Mouse (Mus musculus): ENCODE measurements around the gene Cdh4. TPM values are rescaled to one million over a fixed set of nuclear protein-coding genes. Genes with fewer than 3 reads are reported as not detected.

Gene Cdh4
- total and polyA plus RNA-seq, 2 experiments from 2014 or later, result 58.9 to 84.0 TPM

DNA sequence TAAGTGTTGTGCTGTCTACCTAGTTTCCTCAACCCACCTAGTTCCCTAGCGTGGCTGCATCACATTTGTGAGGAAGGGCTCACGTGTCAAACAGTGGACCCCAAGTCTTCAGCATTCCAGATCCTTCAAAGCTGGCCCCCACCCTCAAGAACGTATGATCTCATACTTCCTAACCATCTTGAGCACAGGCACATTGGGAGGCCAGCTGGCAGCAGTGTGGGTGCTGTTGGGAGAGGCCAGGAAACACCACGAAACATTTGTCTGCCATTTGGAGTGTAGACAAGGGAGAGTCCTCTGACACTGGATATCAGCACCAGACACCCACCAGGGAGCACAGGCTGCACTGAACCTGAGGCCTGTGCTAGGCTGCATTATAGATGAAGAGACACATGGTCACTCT, 113.7 kb downstream of the Cdh4 start:
- Histone ChIP-seq H3K4me2 (ENCODE audit: low read depth) (no peak overlapping the region), H3K4me1 (ENCODE audit: insufficient read depth) (no peaks in the 10 kb centered on the region), H3K9ac (no peak overlapping the region), H3K9me3 (ENCODE audit: low read length) (no peaks in the 10 kb centered on the region), H3K27me3 (ENCODE audit: insufficient read depth, low read length) (no peaks in the 10 kb centered on the region), H3K4me3 (ENCODE audit: low read depth, low read length) (no peak overlapping the region), H3K36me3 (ENCODE audit: insufficient read depth) (no peaks in the 10 kb centered on the region), H3K27ac (ENCODE audit: low read depth, low read length) (no peak overlapping the region)
- DNase-seq (no peak), ATAC-seq (peak; percentile 54; the same call in 1 of the 2 replicates)
- 69% methylated on average over 4 of the region's 4 CpGs for WGBS
- no peak for TF ChIP-seq CTCF (IDR thresholded peaks at IDR 0.05; ENCODE audit: low read depth)

DNA sequence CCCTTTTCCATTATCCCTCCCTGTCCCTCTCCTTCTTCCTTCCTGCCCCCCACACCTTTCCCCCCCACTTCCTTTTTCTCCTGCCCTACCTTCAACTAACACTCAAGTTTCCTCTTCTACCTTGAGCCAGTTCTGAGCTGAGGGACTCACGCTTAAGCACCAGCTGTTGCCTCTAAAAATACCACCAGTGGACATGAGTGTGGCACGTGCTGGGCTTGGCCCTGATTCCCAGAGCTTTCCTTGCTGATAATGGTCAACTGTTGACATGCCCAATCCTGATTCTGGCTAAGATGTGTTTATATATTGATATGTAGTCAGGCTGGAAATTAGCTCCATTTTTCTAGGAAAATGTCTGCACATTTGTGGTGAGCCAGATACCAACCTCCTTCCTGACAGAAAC, 120.1 kb downstream of the Cdh4 start:
- ATAC-seq (no peak), DNase-seq (no peak)
- Histone ChIP-seq H3K4me1 (ENCODE audit: insufficient read depth) (no peaks in the 10 kb centered on the region), H3K4me2 (ENCODE audit: low read depth) (no peak overlapping the region), H3K27ac (ENCODE audit: low read depth, low read length) (no peak overlapping the region), H3K4me3 (ENCODE audit: low read depth, low read length) (no peak overlapping the region), H3K9ac (no peak overlapping the region), H3K36me3 (ENCODE audit: insufficient read depth) (no peaks in the 10 kb centered on the region), H3K27me3 (ENCODE audit: insufficient read depth, low read length) (no peaks in the 10 kb centered on the region), H3K9me3 (ENCODE audit: low read length) (no peaks in the 10 kb centered on the region)
- TF ChIP-seq CTCF (IDR thresholded peaks at IDR 0.05; ENCODE audit: low read depth), result no peak
- 80% methylated on average over 2 of the region's 2 CpGs for WGBS

DNA sequence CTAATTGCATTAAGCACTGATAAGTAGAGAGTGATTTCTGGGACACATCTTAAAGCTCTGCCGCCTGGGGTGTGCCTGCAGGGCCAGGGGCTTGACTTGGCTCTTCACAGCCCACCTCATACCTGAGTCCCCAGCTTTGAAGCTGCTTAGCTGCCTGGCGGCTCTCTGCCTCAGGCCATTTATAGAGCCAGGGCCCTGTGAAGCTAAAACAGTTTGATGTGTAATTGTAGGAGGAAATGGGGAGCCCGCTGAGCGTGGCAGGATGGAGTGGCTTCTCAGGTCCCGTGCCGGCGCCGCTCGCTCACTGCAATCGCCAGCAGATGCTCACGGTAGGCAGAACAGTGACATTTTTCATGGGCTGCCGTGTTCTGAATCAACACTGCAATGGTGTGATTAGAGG, 123.4 kb downstream of the Cdh4 start:
- H3K36me3 ChIP-seq (ENCODE audit: insufficient read depth), result no peaks in the 10 kb centered on the region
- no peak overlapping the region for H3K9ac ChIP-seq
- no peaks in the 10 kb centered on the region for H3K4me1 ChIP-seq (ENCODE audit: insufficient read depth)
- no peak overlapping the region for H3K4me3 ChIP-seq (ENCODE audit: low read depth, low read length)
- no peak for TF ChIP-seq CTCF (IDR thresholded peaks at IDR 0.05; ENCODE audit: low read depth)
- H3K9me3 ChIP-seq (ENCODE audit: low read length), result no peaks in the 10 kb centered on the region
- no peaks in the 10 kb centered on the region for H3K27me3 ChIP-seq (ENCODE audit: insufficient read depth, low read length)
- DNase-seq (no peak), ATAC-seq (peak; percentile 14; the same call in 1 of the 2 replicates)
- 30% methylated on average over 12 of the region's 12 CpGs for WGBS
- H3K27ac ChIP-seq (ENCODE audit: low read depth, low read length), result no peak overlapping the region
- no peak overlapping the region for H3K4me2 ChIP-seq (ENCODE audit: low read depth)

DNA sequence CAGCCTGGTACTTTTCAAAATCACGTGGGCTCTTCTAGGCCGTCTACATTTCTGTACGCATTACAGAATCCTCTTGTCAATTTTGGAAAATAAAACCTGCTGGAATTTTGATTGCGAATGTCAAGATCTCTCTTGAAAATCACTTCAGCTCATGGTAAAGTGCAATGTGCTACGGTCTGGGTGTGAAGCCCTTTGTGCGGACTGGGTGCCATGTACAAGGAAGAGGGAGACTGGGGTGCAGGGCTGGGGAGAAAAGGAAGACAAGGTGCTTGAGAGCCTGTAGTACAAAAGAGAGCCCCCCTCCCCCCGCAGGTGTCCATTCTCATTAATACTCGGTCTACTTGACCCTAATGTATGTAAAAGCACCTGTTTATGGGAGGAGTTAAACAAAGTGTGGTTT, 125.7 kb downstream of the Cdh4 start:
- Histone ChIP-seq H3K27me3 (ENCODE audit: insufficient read depth, low read length) (no peaks in the 10 kb centered on the region), H3K9me3 (ENCODE audit: low read length) (no peaks in the 10 kb centered on the region), H3K4me2 (ENCODE audit: low read depth) (no peak overlapping the region), H3K36me3 (ENCODE audit: insufficient read depth) (no peaks in the 10 kb centered on the region), H3K4me1 (ENCODE audit: insufficient read depth) (0 out of 2 replicates have a peak, but pooled peaks cover 4% of the 10 kb centered on the region), H3K9ac (no peak overlapping the region), H3K4me3 (ENCODE audit: low read depth, low read length) (no peak overlapping the region), H3K27ac (ENCODE audit: low read depth, low read length) (no peak overlapping the region)
- TF ChIP-seq CTCF (IDR thresholded peaks at IDR 0.05; ENCODE audit: low read depth), result no peak
- ATAC-seq (no peak), DNase-seq (no peak)
- WGBS, result 92% methylated on average over 8 of the region's 8 CpGs

DNA sequence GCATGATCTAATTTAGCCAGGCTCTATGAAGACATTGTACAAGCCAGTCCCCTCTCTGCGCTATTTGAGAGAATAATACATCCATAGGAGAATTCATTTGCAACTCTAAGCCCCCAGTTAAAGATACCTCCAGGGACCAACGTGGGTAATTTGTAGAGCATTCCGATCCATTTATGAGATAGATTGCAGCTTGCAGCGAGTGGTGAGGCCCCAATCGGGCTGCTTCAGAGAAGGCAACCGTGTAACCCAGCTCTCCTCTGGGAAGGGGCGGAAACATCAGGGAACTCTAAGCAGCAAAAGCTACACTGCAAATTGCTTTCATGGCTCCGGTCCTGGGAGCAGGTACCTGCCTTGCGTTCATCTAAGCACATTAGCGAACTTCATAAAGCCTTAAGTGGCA, 126.9 kb downstream of the Cdh4 start:
- no peaks in the 10 kb centered on the region for H3K9me3 ChIP-seq (ENCODE audit: low read length)
- TF ChIP-seq CTCF (IDR thresholded peaks at IDR 0.05; ENCODE audit: low read depth), result no peak
- no peaks in the 10 kb centered on the region for H3K27me3 ChIP-seq (ENCODE audit: insufficient read depth, low read length)
- H3K27ac ChIP-seq (ENCODE audit: low read depth, low read length), result no peak overlapping the region
- WGBS, result 37% methylated on average over 10 of the region's 10 CpGs
- no peak overlapping the region for H3K4me2 ChIP-seq (ENCODE audit: low read depth)
- no peak for DNase-seq
- H3K4me3 ChIP-seq (ENCODE audit: low read depth, low read length), result no peak overlapping the region
- no peaks in the 10 kb centered on the region for H3K36me3 ChIP-seq (ENCODE audit: insufficient read depth)
- 0 out of 2 replicates have a peak, but pooled peaks cover 4% of the 10 kb centered on the region for H3K4me1 ChIP-seq (ENCODE audit: insufficient read depth)
- no peak overlapping the region for H3K9ac ChIP-seq
- ATAC-seq, result no peak

DNA sequence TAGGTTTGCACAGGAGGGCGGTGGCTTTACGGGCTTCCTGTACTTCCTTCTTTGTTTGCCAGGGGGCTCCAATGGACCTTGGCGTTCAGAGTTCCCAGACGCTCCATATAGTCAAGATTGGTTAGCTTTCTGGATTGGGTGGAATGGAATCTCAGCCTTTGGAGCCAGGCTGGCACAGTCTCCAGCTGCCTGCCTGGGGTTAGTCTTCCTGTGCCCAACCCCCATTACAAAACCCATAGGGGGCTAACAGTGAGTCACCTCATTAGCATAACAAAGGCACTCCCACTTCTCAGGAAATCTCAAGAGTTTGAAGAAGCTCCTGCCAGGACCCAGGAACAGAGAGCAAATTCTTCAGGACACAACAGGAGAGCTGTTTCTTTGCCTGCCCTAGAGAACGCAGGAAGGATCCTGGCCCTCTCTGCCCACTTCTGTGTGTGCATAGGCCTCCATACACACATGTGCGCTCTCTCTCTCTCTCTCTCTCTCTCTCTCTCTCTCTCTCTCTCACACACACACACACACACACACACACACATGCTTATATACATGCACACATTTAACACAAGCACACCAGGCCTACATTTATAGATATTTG, 129.0 kb downstream of the Cdh4 start:
- ATAC-seq (peak; percentile 60), DNase-seq (no peak)
- no peak overlapping the region for H3K9ac ChIP-seq
- 24% methylated on average over 6 of the region's 6 CpGs for WGBS
- H3K36me3 ChIP-seq (ENCODE audit: insufficient read depth), result no peaks in the 10 kb centered on the region
- no peaks in the 10 kb centered on the region for H3K9me3 ChIP-seq (ENCODE audit: low read length)
- no peak overlapping the region for H3K27ac ChIP-seq (ENCODE audit: low read depth, low read length)
- no peak overlapping the region for H3K4me3 ChIP-seq (ENCODE audit: low read depth, low read length)
- no peaks in the 10 kb centered on the region for H3K27me3 ChIP-seq (ENCODE audit: insufficient read depth, low read length)
- peak; percentile 28; the same call in 1 of the 2 replicates for TF ChIP-seq CTCF (IDR thresholded peaks at IDR 0.05; ENCODE audit: low read depth)
- 0 out of 2 replicates have a peak, but pooled peaks cover 4% of the 10 kb centered on the region for H3K4me1 ChIP-seq (ENCODE audit: insufficient read depth)
- no peak overlapping the region for H3K4me2 ChIP-seq (ENCODE audit: low read depth)

DNA sequence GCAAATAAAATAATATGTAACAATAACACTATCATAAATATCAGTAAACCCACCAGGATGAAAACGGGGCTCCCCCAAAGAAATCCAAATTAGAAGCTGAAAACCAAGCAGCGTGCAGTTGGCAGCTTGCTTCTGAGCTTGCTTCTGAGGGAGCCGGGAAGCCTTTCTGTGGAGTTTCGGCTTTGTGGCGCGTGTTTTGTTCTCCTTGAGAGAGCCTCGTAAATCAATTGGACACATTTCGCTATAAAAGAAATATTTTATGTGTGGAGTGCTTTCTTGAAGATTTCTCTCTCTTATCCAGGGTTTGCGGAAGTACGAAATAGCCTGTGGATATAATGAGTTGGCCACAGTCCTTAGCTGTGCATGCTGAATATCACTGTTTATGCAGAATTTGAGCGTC, 131.1 kb downstream of the Cdh4 start:
- H3K27ac ChIP-seq (ENCODE audit: low read depth, low read length), result no peak overlapping the region
- DNase-seq, result no peak

More for the DNA sequence above, 131.1 kb downstream of the Cdh4 start:
- H3K4me1 ChIP-seq (ENCODE audit: insufficient read depth), result 0 out of 2 replicates have a peak, but pooled peaks cover 4% of the 10 kb centered on the region
- no peaks in the 10 kb centered on the region for H3K27me3 ChIP-seq (ENCODE audit: insufficient read depth, low read length)
- no peak overlapping the region for H3K4me2 ChIP-seq (ENCODE audit: low read depth)
- H3K9ac ChIP-seq, result no peak overlapping the region
- no peaks in the 10 kb centered on the region for H3K36me3 ChIP-seq (ENCODE audit: insufficient read depth)
- TF ChIP-seq CTCF (IDR thresholded peaks at IDR 0.05; ENCODE audit: low read depth), result no peak
- no peak for ATAC-seq
- WGBS, result 34% methylated on average over 11 of the region's 11 CpGs
- H3K4me3 ChIP-seq (ENCODE audit: low read depth, low read length), result no peak overlapping the region
- H3K9me3 ChIP-seq (ENCODE audit: low read length), result no peaks in the 10 kb centered on the region

Measured in forebrain, postnatal 0 days (tissue).